Mouse (Mus musculus) inflammation-experienced regulatory T-cells, adult 6 months (primary cell): Measurements from ENCODE around the gene Scn8a. TPM values are rescaled to one million over a fixed set of nuclear protein-coding genes. Genes with fewer than 3 reads are reported as not detected.

Experiments
- ATAC-seq: one replicate; pipeline ENCODE4 v1.8.0; 2017
- polyA plus RNA-seq, 3 experiments: library from polyadenylated mRNA; unstranded; fragments of 100-300 nt; shearing (Covaris generic); gene quantifications; one replicate each; pipeline ENCODE4 v1.2.1; 2017

Gene Scn8a
- polyA plus RNA-seq, 3 experiments from 2014 or later, result 0.14 to 1.1 (median 0.78) TPM

DNA sequence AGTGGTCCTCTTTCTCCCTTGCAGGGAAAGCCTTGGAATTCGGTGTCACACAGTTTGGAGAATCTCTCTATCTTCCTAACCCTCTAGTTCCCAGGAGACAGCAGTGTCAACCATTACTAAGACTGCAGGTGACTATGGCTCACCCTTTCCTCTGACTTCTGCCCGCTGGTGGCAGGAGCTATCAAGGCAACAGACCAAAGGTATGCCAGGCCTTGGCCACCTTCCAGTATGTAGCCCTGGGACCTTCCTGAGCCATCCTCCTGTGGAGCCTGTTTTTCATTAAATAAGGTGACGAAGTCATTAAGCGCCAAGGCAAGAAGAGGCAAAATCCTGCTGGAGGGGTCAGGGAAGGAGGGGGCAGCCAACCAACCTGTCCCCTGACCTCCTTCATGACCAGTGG is 205.5 kb downstream of the Scn8a start:
- ATAC-seq, result no peak

- no peak for ATAC-seq
Observed at GRCm38 (mm10) chr15:101075656-101076055, 206.0 kb downstream of the Scn8a start.

DNA sequence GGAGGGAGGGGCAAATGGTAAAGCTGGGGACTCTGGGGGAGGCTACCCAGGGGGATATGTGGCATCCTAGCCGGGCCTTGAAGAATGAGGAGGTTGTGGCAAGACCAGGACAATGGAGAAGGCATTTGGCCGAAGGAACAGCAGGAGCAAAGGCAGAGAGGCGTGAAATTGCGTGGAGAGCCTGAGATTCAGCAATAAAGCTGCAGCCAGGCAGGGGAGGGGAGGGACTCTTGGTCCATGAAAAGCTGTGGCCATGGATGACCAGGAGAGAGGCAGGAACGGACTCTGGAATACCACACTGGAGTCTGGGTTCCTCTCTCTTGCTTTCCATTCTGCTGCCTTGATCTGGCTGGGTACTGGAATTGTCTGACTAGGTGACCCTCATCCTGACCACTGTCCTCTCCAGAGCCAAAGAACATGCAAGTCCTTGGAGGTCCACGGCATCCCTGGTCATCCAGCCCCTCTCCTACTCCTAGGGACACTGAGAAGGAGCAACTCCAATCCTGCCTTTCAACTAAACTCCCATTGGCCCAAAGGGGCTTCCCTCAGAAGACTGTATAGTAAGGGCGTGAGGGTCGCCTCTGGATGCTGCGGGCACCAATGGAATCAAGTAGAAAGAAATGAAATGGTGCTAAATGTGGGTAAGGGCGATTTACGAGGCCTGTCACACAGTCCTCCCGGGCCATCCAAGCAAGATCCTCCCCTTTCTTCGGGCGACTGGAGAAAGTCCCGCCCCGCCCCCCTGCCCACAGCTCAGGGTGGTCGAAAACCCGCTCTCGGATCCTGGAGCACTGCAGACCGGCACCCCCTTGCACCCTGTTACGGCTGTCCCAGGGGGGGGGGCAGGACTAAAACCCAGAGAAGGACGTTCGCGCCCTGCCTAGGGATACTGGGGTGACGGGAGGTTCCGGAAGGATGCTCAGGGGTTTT is 206.7 kb downstream of the Scn8a start:
- no peak for ATAC-seq

- no peak for ATAC-seq
Observed at GRCm38 (mm10) chr15:101077001-101077812, 207.5 kb downstream of the Scn8a start.

DNA sequence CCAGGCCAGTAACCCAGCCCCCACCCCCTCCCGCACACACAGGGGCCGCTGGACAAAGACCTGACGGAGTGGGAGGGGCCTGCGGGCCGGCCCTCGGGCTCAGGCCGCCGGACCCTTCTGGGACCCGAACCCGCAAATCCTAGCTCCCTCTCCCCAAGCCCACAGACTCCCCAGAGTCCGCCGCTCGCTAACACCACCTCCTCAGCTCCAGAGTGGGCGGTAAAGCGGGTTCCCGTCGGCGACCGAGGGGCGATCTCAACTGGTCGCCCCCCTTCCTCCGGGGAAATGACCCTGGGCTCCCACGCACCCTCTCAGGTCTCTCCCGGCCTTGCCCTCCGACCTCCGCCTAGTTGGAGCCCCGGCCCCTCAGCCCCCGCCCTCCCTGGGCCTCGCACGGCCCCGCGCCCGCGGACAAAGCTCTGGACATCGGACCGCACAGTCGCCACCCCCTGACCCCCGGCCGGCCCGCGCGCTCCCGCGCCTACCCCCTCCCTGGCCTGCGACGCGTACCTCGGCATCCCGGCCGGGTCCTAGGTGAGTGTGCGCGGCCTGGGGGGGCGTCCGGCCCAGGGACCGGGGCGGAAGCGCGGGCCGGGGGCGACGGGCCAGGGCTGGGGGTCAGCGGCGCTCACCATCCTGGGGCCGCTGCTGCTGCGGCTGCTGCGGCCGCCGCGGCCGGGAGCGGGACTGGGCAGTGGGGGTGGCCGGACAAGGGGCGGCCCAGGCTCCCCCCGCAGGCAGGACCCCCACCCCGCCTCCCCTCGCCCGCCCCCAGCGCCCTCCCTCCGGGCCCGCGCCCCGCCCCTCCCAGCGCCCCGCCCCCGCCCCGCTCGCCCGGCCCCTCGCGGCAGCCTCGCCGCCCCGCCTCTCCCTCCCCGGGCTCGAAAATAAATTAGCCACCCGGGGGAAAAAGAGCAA is 208.4 kb downstream of the Scn8a start, which contains the start of gene Fignl2:
Gene Fignl2, minus strand, starts transcription at position 755 of the 918 bp plus-strand sequence.
- no peak for ATAC-seq

DNA sequence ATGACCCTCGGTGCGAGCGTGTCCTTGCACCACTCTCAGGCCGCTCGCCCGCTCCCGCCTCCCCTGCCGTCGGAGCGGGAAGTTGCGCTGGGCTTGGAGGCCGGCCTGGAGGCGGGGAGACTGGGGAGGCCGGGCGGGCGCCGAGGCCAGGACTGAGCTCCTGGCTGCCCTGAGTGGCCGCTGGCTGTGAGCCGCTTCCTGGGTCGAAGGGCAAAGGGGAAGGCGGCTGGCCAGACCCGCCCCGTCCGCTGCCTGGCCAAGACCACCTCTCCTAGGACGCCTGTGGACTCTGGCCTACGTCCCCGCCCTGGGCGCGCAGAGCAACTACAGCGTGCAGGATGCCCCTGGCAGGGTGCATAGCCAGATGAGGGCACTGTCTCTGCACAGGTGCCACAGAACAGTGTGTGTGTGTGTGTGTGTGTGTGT is 209.1 kb downstream of the Scn8a start:
- no peak for ATAC-seq

GRCm38 (mm10) chr15:101080031-101080520 is 210.4 kb downstream of the Scn8a start:
- ATAC-seq, result no peak

DNA sequence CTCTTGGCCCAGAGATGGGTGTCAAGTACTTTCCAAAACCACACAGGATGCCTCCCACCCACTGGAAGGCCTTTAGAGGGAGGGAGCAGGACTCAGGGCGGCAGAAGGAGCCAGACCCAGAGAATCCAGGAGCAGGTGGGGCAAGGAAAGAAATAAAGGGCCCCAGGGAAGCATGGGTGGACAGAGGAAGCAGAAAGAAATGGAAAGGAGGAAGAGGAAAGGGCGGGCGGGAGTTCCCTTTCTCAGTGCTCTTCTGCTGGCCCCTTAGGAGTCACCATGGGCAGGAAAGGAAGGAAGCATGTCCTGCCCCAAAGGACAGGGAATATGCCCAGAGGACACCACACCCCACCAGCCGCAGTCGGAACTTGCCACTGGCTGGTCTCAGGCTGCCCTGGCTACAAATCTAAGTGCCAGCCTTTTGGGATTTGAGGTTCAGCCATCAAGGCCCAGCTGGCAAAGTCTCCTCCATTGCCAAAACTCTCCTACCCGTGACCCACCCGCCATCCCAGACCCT is 211.4 kb downstream of the Scn8a start:
- ATAC-seq, result no peak

DNA sequence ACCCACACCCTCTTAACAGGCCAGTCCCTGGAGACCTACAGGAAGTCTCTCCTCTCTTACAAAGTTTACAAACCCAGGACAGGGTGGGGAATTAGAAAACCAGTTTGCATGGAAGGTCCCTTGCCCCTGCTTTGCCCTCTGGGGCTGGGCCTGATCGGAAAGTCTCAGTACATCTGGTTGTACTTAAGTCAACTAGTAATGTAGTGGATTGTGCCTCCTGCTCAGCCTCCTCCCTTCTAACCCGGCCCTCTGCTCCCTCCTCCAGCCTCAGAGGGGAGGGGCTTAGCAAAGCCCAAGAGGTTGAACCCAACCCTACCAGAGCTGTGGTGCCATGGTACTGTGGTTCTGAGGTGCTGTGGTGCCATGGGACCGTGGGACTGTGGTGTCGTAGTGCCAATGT is 212.6 kb downstream of the Scn8a start:
- no peak for ATAC-seq

GRCm38 (mm10) chr15:101084499-101084898 is 214.8 kb downstream of the Scn8a start:
- ATAC-seq, result no peak

GRCm38 (mm10) chr15:101086451-101086850 is 216.8 kb downstream of the Scn8a start:
- ATAC-seq, result no peak

- ATAC-seq, result no peak
Observed at GRCm38 (mm10) chr15:101086956-101087355, 217.3 kb downstream of the Scn8a start.

DNA sequence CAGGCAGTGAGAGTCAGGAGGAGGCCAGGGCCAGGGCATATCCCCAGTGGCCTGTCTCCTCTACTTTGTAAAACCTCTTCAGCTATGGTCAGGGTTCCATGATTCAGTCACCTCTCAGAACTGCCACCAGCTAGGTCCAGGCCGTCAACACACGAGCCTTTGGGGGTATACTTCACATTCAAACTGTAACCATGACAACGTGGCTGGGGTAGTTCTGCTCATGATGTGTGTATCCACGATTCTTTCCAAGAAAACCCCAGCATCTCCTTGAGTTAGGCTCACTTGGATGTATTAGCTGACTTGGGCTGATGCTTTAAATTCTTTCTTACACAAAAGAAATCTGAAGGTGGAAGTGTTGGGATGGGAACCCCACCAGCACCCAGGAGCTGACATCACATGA is 218.6 kb downstream of the Scn8a start:
- ATAC-seq, result no peak

DNA sequence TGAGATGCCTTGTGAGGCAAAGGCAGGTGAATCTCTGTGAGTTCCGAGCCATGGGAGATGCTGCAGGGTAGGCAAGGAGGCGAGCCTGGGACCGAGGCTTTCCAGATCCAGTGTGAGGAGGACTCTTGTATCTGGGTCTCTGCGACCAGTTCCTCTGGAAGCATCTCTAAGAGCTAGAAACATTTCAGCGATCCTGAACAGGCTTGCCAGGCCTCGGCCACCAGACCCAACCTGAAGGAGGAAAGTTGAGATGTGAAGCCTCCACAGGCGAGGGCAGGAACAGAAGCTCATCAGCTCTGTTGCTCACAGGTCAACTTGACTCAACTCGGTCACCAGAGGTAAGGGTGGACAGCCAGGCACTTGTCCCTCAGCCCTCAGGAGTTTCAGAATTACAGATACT is 221.9 kb downstream of the Scn8a start:
- ATAC-seq, result no peak

DNA sequence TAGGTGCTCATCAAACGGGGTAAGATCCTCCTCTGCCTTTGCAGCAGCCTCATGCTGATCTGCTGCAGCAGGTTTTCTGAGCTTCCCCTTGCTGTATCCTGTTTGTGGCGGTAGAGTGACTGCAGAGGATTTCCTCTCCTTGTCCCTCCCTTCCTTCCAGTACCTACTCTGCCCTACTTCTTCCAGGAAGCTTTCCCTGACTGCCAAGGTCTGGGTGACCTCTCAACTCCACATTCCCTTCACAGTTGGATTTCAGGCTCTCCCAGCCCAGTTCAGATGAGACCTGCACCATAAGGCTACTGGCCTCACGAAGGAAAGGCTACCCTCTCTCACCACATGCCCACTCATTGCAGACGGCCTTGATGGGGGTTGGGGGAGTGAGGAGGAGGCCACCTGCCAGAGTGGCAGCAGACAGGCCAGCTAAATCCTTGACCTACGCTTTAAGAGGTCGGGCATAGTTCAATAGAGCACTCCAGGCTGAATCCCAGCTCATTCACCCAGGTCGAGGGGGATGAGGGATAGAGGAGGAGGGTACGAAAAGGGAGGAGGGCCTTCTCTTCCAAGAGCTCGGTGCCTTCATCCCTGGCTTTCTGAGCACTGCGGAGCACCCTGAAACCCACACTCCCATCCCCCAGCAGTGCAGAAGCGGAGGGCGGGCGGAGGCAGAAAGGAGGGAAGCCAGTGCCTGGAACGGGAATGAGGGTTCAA is 222.6 kb downstream of the Scn8a start:
- ATAC-seq, result no peak

- no peak for ATAC-seq
Observed at GRCm38 (mm10) chr15:101092829-101093648, 223.4 kb downstream of the Scn8a start.

DNA sequence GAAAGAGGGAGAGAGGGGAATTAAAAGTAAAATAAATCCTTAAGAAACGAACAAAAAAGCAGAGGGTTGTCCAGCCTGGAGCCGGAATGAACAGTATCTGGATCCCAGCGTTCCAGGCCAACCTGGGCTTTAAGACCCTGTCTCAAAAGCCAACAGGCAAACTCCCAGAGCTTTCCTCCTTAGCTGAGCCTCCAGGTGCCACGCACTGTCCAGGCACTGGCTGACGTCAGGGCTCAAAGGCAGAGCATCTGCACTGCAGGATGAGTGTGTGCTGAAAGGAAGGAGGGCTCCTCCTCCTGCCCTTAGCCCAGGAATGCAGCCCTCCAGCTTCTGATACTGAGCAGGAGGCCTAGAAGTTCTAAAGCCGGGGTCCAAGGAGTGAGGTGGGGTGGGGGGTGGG is 224.3 kb downstream of the Scn8a start:
- ATAC-seq, result no peak

GRCm38 (mm10) chr15:101094979-101095378 is 225.3 kb downstream of the Scn8a start:
- no peak for ATAC-seq

- no peak for ATAC-seq
Observed at GRCm38 (mm10) chr15:101095392-101095791, 225.7 kb downstream of the Scn8a start.
